Mouse (Mus musculus): Measurements from ENCODE around the gene Irak3. TPM values are rescaled to one million over a fixed set of nuclear protein-coding genes. Genes with fewer than 3 reads are reported as not detected.
"Not testable (repeated sequence)": the region's sequence is repeated elsewhere in the genome, so short reads cannot be mapped to it uniquely, and the experiment has no call there.

Irak3 gene
- polyA plus RNA-seq, 1 experiment: 0.91 TPM

DNA sequence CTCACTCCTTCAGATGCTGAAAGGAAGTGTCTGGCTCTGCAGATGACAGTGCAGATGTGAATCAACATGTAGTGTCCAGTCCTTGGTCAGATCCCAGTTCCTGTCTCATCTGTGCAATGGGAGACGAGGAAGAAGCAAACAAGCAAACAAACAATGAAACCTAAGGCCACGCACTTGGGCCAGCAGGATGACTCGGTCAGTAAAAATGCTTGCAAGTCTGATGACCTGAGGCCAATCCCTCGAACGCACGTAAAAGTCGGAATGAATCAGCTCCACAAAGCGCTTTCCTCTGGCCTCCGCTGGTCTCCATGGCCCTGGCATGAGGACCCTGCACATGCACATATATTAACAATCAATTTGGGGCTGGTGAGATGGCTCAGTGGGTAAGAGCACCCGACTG lies 17.1 kb upstream of the Irak3 start:
- Histone ChIP-seq H3K4me1 (ENCODE audit: control insufficient read depth, insufficient read depth, insufficient read length, low read length) (no peaks in the 10 kb centered on the region), H3K36me3 (ENCODE audit: control insufficient read depth, insufficient read depth, low read length) (peaks cover 23% of the 10 kb centered on the region), H3K27ac (ENCODE audit: insufficient read depth, low read depth, low read length) (no peak overlapping the region), H3K4me3 (ENCODE audit: low read depth, low read length) (no peak overlapping the region), H3K27me3 (ENCODE audit: control insufficient read depth, insufficient read depth, low read length) (no peaks in the 10 kb centered on the region)
- 94% methylated on average over 10 of the region's 10 CpGs for WGBS
- TF ChIP-seq POLR2A (IDR thresholded peaks at IDR 0.05; ENCODE audit: low read depth, low read length): no peak
- TF ChIP-seq CTCF (IDR thresholded peaks at IDR 0.05; ENCODE audit: extremely low read depth, insufficient read length, insufficient replicate concordance, low read depth, low read length): no peak

DNA sequence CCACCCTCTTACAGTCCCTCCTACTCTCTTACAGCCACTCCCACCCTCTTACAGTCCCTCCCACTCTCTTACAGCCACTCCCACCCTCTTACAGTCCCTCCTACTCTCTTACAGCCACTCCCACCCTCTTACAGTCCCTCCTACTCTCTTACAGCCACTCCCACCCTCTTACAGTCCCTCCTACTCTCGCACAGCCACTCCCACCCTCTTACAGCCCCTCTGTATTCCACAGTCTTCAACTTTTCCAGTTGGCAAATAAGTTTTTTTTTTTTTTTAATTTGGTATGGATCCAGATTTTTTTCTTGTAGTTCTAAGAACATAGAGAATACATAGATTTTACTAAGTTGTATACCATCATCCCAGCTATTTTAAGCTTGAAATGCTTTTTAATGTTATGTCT lies 15.2 kb upstream of the Irak3 start:
- 75% methylated on average over 1 of the region's 1 CpGs for WGBS
- H3K4me3 ChIP-seq (ENCODE audit: low read depth, low read length); H3K27ac ChIP-seq (ENCODE audit: insufficient read depth, low read depth, low read length); H3K4me1 ChIP-seq (ENCODE audit: control insufficient read depth, insufficient read depth, insufficient read length, low read length); H3K27me3 ChIP-seq (ENCODE audit: control insufficient read depth, insufficient read depth, low read length): not testable (repeated sequence)
- H3K36me3 ChIP-seq (ENCODE audit: control insufficient read depth, insufficient read depth, low read length): peaks cover 20% of the 10 kb centered on the region

DNA sequence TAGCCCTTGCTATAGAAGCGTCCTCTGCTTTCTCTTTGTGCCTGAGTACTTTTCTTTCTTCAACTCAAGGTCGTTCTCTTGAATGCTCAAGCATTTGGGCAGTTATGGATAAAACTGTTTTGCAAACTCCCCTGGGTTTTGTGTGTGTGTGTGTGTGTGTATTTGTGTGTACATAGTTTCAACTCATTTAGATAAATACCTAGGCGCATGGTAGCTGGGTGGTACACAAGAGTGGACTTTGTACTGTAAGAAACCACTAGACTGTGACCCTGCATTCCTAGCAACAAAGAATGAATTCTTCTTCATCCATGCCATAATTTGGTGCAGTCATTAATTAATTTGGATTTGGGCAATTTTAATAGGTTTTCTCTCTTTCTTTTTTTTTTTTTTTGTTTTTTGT lies 8.2 kb upstream of the Irak3 start:
- Histone ChIP-seq H3K36me3 (ENCODE audit: control insufficient read depth, insufficient read depth, low read length) (no peaks in the 10 kb centered on the region; the same call in 1 of the 2 replicates), H3K4me1 (ENCODE audit: control insufficient read depth, insufficient read depth, insufficient read length, low read length) (no peaks in the 10 kb centered on the region), H3K27me3 (ENCODE audit: control insufficient read depth, insufficient read depth, low read length) (no peaks in the 10 kb centered on the region), H3K4me3 (ENCODE audit: low read depth, low read length) (no peak overlapping the region), H3K27ac (ENCODE audit: insufficient read depth, low read depth, low read length) (peak overlapping the region; percentile 33; the same call in 1 of the 2 replicates)
- 39% methylated on average over 3 of the region's 3 CpGs for WGBS
- TF ChIP-seq CTCF (IDR thresholded peaks at IDR 0.05; ENCODE audit: extremely low read depth, insufficient read length, insufficient replicate concordance, low read depth, low read length) (no peak), POLR2A (IDR thresholded peaks at IDR 0.05; ENCODE audit: low read depth, low read length) (no peak)

DNA sequence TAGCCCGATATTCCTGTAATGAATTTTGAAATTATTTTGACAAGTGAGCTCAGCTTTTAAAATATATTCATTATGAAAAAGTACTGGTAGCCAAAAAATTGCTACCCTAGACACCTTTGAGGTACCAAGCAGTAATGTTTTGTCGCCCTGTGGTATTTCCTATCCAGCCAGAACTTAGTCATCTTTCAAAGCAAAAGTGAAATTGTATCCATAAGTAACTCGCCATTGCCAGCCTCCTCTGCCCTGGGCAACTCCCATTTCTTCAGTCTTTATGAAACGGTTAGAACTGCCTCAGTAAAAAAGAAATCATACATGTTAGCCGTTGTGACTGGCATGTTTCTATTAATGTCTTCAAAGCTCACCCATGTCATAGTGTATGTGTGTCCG lies 7.6 kb upstream of the Irak3 start:
- peak overlapping the region; percentile 95; the same call in 1 of the 2 replicates for H3K4me3 ChIP-seq (ENCODE audit: low read depth, low read length)
- no peak for TF ChIP-seq POLR2A (IDR thresholded peaks at IDR 0.05; ENCODE audit: low read depth, low read length)
- no peak for TF ChIP-seq CTCF (IDR thresholded peaks at IDR 0.05; ENCODE audit: extremely low read depth, insufficient read length, insufficient replicate concordance, low read depth, low read length)
- no peaks in the 10 kb centered on the region for H3K27me3 ChIP-seq (ENCODE audit: control insufficient read depth, insufficient read depth, low read length)
- H3K36me3 ChIP-seq (ENCODE audit: control insufficient read depth, insufficient read depth, low read length): no peaks in the 10 kb centered on the region; the same call in 1 of the 2 replicates
- peak overlapping the region; percentile 33; the same call in 1 of the 2 replicates for H3K27ac ChIP-seq (ENCODE audit: insufficient read depth, low read depth, low read length)
- WGBS: 13% methylated on average over 6 of the region's 6 CpGs
- H3K4me1 ChIP-seq (ENCODE audit: control insufficient read depth, insufficient read depth, insufficient read length, low read length): no peaks in the 10 kb centered on the region

DNA sequence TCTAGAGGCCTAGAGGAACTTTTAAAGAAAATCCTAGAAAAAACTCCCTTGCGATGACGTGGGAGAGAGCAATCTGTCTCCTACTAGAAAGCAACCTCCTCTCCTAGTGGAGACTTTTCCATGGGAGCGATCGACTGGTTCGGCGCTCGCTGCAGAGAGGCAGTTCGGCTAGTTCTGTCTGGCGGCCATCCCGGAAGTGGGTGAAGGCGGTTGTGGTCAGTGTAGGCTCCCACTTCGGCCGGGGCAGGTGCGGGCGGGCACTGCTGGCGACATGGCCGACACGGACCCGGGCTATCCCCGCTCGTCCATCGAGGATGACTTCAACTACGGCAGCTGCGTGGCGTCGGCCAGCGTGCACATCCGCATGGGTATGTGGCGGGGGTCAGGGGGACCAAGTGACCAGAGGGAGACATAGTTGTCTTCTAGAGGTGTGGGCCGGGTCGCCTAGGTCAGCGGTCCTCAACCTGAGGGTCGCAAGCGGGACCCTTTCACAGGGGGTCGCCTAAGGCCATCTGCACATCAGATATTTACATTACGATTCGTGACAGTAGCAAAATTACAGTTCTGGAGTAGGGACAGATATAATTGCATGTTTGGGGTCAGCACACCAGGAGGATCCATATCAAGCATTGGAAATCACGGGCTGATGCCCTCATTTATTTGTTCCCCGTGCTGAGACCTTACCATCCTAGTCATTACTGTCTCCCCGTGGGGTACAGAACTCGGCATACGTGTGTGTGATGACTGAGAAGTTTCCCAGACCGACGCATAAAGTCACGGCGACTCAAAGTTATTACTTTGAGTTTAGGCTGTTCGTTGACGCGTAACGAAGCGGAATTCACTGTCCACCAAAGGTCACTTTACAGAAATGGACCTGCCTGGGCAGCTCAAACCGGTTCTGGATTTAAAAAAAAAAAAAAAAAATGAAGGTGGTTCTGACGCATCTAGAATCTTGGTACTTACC lies 6.9 kb upstream of the Irak3 start:
- H3K27ac ChIP-seq (ENCODE audit: insufficient read depth, low read depth, low read length): peak overlapping the region; percentile 25; the same call in 1 of the 2 replicates

DNA sequence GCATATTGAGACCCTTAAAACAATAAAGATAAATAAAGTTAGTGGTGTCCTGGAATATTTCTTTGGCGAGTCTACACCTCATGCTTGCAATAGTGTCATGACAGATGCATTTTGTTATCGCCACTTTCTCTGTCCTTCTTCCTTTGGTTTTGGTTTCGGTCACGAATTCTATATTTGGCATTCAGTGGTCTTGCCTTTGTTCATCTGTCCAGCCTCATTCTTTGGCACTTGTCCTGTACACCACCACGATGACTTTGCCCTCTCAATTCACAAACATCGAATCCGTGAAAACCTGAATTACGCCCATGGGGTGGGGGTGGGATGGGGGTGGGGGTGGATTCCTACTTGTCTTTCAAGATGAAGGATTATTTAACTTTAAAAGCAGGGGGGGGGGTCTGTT lies 6.1 kb upstream of the Irak3 start:
- no peaks in the 10 kb centered on the region for H3K4me1 ChIP-seq (ENCODE audit: control insufficient read depth, insufficient read depth, insufficient read length, low read length)
- no peak overlapping the region for H3K27ac ChIP-seq (ENCODE audit: insufficient read depth, low read depth, low read length)
- no peaks in the 10 kb centered on the region for H3K27me3 ChIP-seq (ENCODE audit: control insufficient read depth, insufficient read depth, low read length)
- H3K4me3 ChIP-seq (ENCODE audit: low read depth, low read length): no peak overlapping the region
- 72% methylated on average over 8 of the region's 8 CpGs for WGBS
- H3K36me3 ChIP-seq (ENCODE audit: control insufficient read depth, insufficient read depth, low read length): no peaks in the 10 kb centered on the region
- no peak for TF ChIP-seq POLR2A (IDR thresholded peaks at IDR 0.05; ENCODE audit: low read depth, low read length)
- TF ChIP-seq CTCF (IDR thresholded peaks at IDR 0.05; ENCODE audit: extremely low read depth, insufficient read length, insufficient replicate concordance, low read depth, low read length): no peak

More for the DNA sequence above, 6.9 kb upstream of the Irak3 start:
- Histone ChIP-seq H3K36me3 (ENCODE audit: control insufficient read depth, insufficient read depth, low read length) (no peaks in the 10 kb centered on the region), H3K27me3 (ENCODE audit: control insufficient read depth, insufficient read depth, low read length) (no peaks in the 10 kb centered on the region), H3K4me1 (ENCODE audit: control insufficient read depth, insufficient read depth, insufficient read length, low read length) (no peaks in the 10 kb centered on the region), H3K4me3 (ENCODE audit: low read depth, low read length) (peak overlapping the region; percentile 95)
- TF ChIP-seq POLR2A (IDR thresholded peaks at IDR 0.05; ENCODE audit: low read depth, low read length): peak; percentile 66; the same call in 1 of the 2 replicates
- 0 out of 2 replicates have a peak, but pooled peaks have one; percentile 40 for TF ChIP-seq CTCF (IDR thresholded peaks at IDR 0.05; ENCODE audit: extremely low read depth, insufficient read length, insufficient replicate concordance, low read depth, low read length)
- under 1% methylated on average over 53 of the region's 53 CpGs for WGBS

DNA sequence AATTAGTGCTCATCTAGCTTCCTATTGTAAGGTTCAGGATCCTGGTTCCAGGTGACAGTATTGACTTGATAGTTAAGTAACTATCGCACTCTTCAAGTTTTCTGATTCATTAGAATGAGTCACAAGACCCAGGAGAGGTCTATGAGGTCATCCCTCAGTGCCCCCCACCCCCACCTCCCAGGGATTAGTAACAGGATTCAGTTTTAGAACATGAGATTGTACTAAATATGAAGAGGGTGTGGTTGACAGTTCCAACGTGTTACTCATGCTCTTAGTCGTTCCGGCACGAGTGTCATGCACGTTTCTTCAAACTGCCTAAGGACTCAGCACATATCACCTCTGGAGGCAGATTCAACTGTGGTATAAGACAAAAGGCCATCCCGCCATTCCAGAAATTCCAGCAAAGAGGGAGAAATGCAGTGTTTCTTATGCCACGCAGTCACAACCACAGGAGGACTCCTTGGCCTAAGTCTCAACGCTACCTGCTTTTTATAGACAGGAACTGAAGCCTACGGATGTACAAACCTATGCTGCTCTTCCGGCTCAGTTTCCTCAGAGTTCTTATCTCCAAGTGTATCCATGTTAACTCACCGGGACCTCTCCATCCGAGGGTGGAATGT lies 2.8 kb upstream of the Irak3 start:
- no peaks in the 10 kb centered on the region for H3K36me3 ChIP-seq (ENCODE audit: control insufficient read depth, insufficient read depth, low read length)
- H3K27ac ChIP-seq (ENCODE audit: insufficient read depth, low read depth, low read length): no peak overlapping the region
- TF ChIP-seq POLR2A (IDR thresholded peaks at IDR 0.05; ENCODE audit: low read depth, low read length): no peak
- TF ChIP-seq CTCF (IDR thresholded peaks at IDR 0.05; ENCODE audit: extremely low read depth, insufficient read length, insufficient replicate concordance, low read depth, low read length): no peak
- no peaks in the 10 kb centered on the region; the same call in 1 of the 2 replicates for H3K27me3 ChIP-seq (ENCODE audit: control insufficient read depth, insufficient read depth, low read length)
- H3K4me1 ChIP-seq (ENCODE audit: control insufficient read depth, insufficient read depth, insufficient read length, low read length): no peaks in the 10 kb centered on the region
- WGBS: 81% methylated on average over 13 of the region's 13 CpGs
- no peak overlapping the region for H3K4me3 ChIP-seq (ENCODE audit: low read depth, low read length)

Data from small intestine, adult 2 months (tissue).